Mouse (Mus musculus): ENCODE data around the gene Unc93a. TPM values are rescaled to one million over a fixed set of nuclear protein-coding genes. Genes with fewer than 3 reads are reported as not detected.
"Not testable (repeated sequence)": the region's sequence is repeated elsewhere in the genome, so short reads cannot be mapped to it uniquely, and the experiment has no call there.

Gene Unc93a
- total RNA-seq, 2 experiments from 2014 or later: 0.76 TPM; not detected in 1

GRCm38 (mm10) chr17:13069227-13069626 is 62.4 kb downstream of the Unc93a start:
- not testable (repeated sequence) for DNase-seq

GRCm38 (mm10) chr17:13067864-13068385 is 63.7 kb downstream of the Unc93a start:
- not testable (repeated sequence) for DNase-seq

GRCm38 (mm10) chr17:13062882-13063281 is 68.7 kb downstream of the Unc93a start:
- not testable (repeated sequence) for DNase-seq

- DNase-seq: not testable (repeated sequence)
These were observed 70.8 kb downstream of the Unc93a start, which contains the start of gene Tcp10b for GRCm38 (mm10) chr17:13060804-13061203. Gene Tcp10b, plus strand, starts transcription at chr17:13061104.

Other genes with a start within 250 kb of the Unc93a start
- gene Pnldc1, start 221.6 kb downstream of the Unc93a start, total RNA-seq (2021): 1 to 10 TPM; 1.9 to 3.2 TPM
- 100 to 1,000 TPM; 218 to 271 TPM for gene Tcp1, start 216.1 kb downstream of the Unc93a start, total RNA-seq (2021)
- 10 to 100 TPM; 68.6 to 71.4 TPM for gene Mrpl18, start 215.5 kb downstream of the Unc93a start, total RNA-seq (2021)
- gene Acat3, start 191.2 kb downstream of the Unc93a start, total RNA-seq (2021): 1 to 10 TPM; 1.9 to 2.5 TPM
- 100 to 1,000 TPM in 1 of 2 experiments, 10 to 100 TPM in 1; 95.1 to 133 TPM for gene Acat2, start 171.1 kb downstream of the Unc93a start, total RNA-seq (2021)
- 10 to 100 TPM; 59.6 to 61.9 TPM for gene Wtap, start 137.6 kb downstream of the Unc93a start, total RNA-seq (2021)
- gene Sod2, start 125.0 kb downstream of the Unc93a start, total RNA-seq (2021): 100 to 1,000 TPM; 383 to 457 TPM
- under 1 TPM in 1 of 2 experiments, not detected in 1; 0.73 TPM for gene Gpr31b, start 79.5 kb downstream of the Unc93a start, total RNA-seq (2021)
- gene Tcp10b, start 70.7 kb downstream of the Unc93a start, total RNA-seq (2021): 1 to 10 TPM in 1 of 2 experiments, under 1 TPM in 1; 0.73 to 1.0 TPM
- not detected for gene Smok2a, start 89.4 kb upstream of the Unc93a start, total RNA-seq (2021)
- not detected for gene Smok2b, start 98.4 kb upstream of the Unc93a start, total RNA-seq (2021)
- gene Tcp10c, start 222.8 kb upstream of the Unc93a start, total RNA-seq (2021): not detected